Comparison of ENCODE assay signal across 21 mouse cellular contexts in genomic region chr9:118071337-118071736, GRCm38 (mm10). TPM values are rescaled to one million over a fixed set of nuclear protein-coding genes. Genes with fewer than 3 reads are reported as not detected.
DNase-seq lines count a peak whose midpoint lies in the region; ATAC-seq and TF ChIP-seq lines count a peak whose summit lies in the region.
"Had no signal": no experiment of that assay in that cellular context is flagged by ENCODE, and none has a peak within 500 bp of the region (broad histone marks: within the 10 kb centered on the region; RNA-seq: fewer than 3 reads in every experiment).

No protein-coding gene starts in this region.

- no peak for TF ChIP-seq RAD21 in MEL (IDR thresholded peaks at IDR 0.05; ENCODE audit: low read depth, low read length)

- H3K36me3 ChIP-seq in heart, embryonic 10.5 days = peaks cover 37% of the 10 kb centered on the region
- H3K36me3 ChIP-seq in MEL (ENCODE audit: control insufficient read depth in 1 of 2, insufficient read depth in 2 of 2, low read length in 2 of 2) = peaks cover 2 to 23% of the 10 kb centered on the region in 2 experiments

- 0 out of 2 replicates have a peak, but pooled peaks cover 2% of the 10 kb centered on the region for H3K79me2 ChIP-seq in MEL (ENCODE audit: control insufficient read depth, insufficient read depth, low read length, poor library complexity)

- H3K27ac ChIP-seq in heart, embryonic 10.5 days = no peak overlapping the region
- H3K27ac ChIP-seq in MEL (ENCODE audit: control insufficient read depth, low read depth, low read length) = peak overlapping the region; percentile 58
- H3K27ac ChIP-seq: embryonic facial prominence, embryonic 15.5 days; forebrain, embryonic 10.5 days; gastrocnemius, adult 2 months; heart, embryonic 15.5 days; hindbrain, embryonic 13.5 days; hindbrain, postnatal 0 days had no signal

- no peaks in the 10 kb centered on the region for H3K27me3 ChIP-seq in heart, embryonic 10.5 days (ENCODE audit: insufficient read depth, poor library complexity, severe bottlenecking)
- H3K27me3 ChIP-seq in MEL (ENCODE audit: control insufficient read depth in 1 of 2, insufficient read depth in 2 of 2, low read length in 2 of 2) = no peaks in the 10 kb centered on the region
- H3K27me3 ChIP-seq: CH12.LX; embryonic facial prominence, embryonic 15.5 days; heart, embryonic 15.5 days; hindbrain, embryonic 13.5 days had no signal

- peaks cover 3% of the 10 kb centered on the region; the same call in 1 of the 2 replicates for H3K4me1 ChIP-seq in heart, embryonic 10.5 days
- peaks cover 10 to 20% of the 10 kb centered on the region in 2 experiments for H3K4me1 ChIP-seq in MEL (ENCODE audit: control insufficient read depth in 1 of 2, insufficient read depth in 2 of 2, low read length in 2 of 2)
- H3K4me1 ChIP-seq: forebrain, embryonic 10.5 days; heart, embryonic 15.5 days; hindbrain, embryonic 13.5 days had no signal

- TF ChIP-seq POLR2A in MEL (IDR thresholded peaks at IDR 0.05; ENCODE audit: control insufficient read depth in 1 of 2, insufficient read depth in 1 of 2, low read depth in 1 of 2, low read length in 2 of 2, poor library complexity in 1 of 2) = no peak

- no peaks in the 10 kb centered on the region for H3K9me3 ChIP-seq in heart, embryonic 10.5 days
- no peaks in the 10 kb centered on the region for H3K9me3 ChIP-seq in MEL (replicated peaks; ENCODE audit: insufficient read depth, low read length)
- H3K9me3 ChIP-seq: embryonic facial prominence, embryonic 15.5 days; forebrain, embryonic 10.5 days; heart, embryonic 15.5 days; hindbrain, embryonic 13.5 days had no signal

- ATAC-seq in common myeloid progenitor, adult 5-6 weeks (replicated peaks; ENCODE audit: low read depth, poor library complexity, severe bottlenecking) = peak; percentile 55
- ATAC-seq in megakaryocyte-erythroid progenitor cell, adult 5-6 weeks (replicated peaks; ENCODE audit: low FRiP score, low TSS enrichment, poor library complexity, severe bottlenecking) = 0 out of 2 replicates have a peak, but pooled peaks have one; percentile 28
- ATAC-seq: forebrain, embryonic 14.5 days; hindbrain, postnatal 0 days had no signal

- DNase-seq in heart, adult 11 months = peak; percentile 69
- no peak for DNase-seq in heart, embryonic 10.5 days (ENCODE audit: low spot score)
- DNase-seq in MEL (ENCODE audit: low read depth, low spot score) = no peak
- DNase-seq in retina, embryonic 14.5 days (ENCODE audit: low spot score) = no peak
- DNase-seq: adrenal gland, adult 8-10 months; adrenal gland, postnatal 36 days; cerebellum, adult 9-10 months; embryo, embryonic 11 days; gastrocnemius, adult 2 months; gastrocnemius, postnatal 25 days; heart, adult 18-20 months; heart, postnatal 14 days had no signal

- no peak for TF ChIP-seq EP300 in MEL (IDR thresholded peaks at IDR 0.05; ENCODE audit: low read depth in 1 of 2, low read length in 2 of 2)

- no peak for TF ChIP-seq CTCF in MEL (IDR thresholded peaks at IDR 0.05 in 2 of 3, conservative IDR thresholded peaks at IDR 0.05 in 1 of 3; ENCODE audit: control insufficient read depth in 1 of 3, insufficient read depth in 1 of 3, low read depth in 2 of 3, low read length in 3 of 3, poor library complexity in 1 of 3, severe bottlenecking in 1 of 3)

- 0 out of 2 replicates have a peak overlapping the region, but pooled peaks have one; percentile 34 for H3K9ac ChIP-seq in MEL (ENCODE audit: control insufficient read depth, low read depth, low read length, poor library complexity, severe bottlenecking)
- H3K9ac ChIP-seq: embryonic facial prominence, embryonic 15.5 days; heart, embryonic 15.5 days; hindbrain, embryonic 13.5 days had no signal

- WGBS in heart, embryonic 10.5 days = 80% methylated on average over 3 of the region's 3 CpGs

- H3K4me3 ChIP-seq in heart, embryonic 10.5 days = no peak overlapping the region
- H3K4me3 ChIP-seq in MEL (ENCODE audit: control insufficient read depth in 1 of 2, insufficient read depth in 1 of 2, low read depth in 2 of 2, low read length in 2 of 2) = no peak overlapping the region
- H3K4me3 ChIP-seq: embryonic facial prominence, embryonic 15.5 days; forebrain, embryonic 10.5 days; gastrocnemius, adult 2 months; heart, embryonic 15.5 days; hindbrain, embryonic 13.5 days had no signal

TF ChIP-seq in MEL, 35 proteins besides CTCF, POLR2A, EP300 and RAD21:
- TF ChIP-seq SMC3 (IDR thresholded peaks at IDR 0.05; ENCODE audit: low read depth, low read length) (no peak), MYC (IDR thresholded peaks at IDR 0.05; ENCODE audit: low read depth, low read length) (no peak), GATA1 (IDR thresholded peaks at IDR 0.05; ENCODE audit: low read depth, low read length) (no peak), BHLHE40 (IDR thresholded peaks at IDR 0.05; ENCODE audit: borderline replicate concordance, low read depth, low read length) (no peak), KAT2A (conservative IDR thresholded peaks at IDR 0.05; ENCODE audit: low read depth, low read length) (no peak), ZKSCAN1 (IDR thresholded peaks at IDR 0.05; ENCODE audit: low read depth, low read length) (no peak), ZNF384 (IDR thresholded peaks at IDR 0.05; ENCODE audit: low read depth, low read length) (no peak), ETS1 (IDR thresholded peaks at IDR 0.05; ENCODE audit: low read depth, low read length) (no peak), ZMIZ1 (IDR thresholded peaks at IDR 0.05; ENCODE audit: low read depth, low read length) (no peak), NRF1 (IDR thresholded peaks at IDR 0.05; ENCODE audit: insufficient read depth, low read depth, low read length, poor library complexity, severe bottlenecking) (no peak), MEF2A (IDR thresholded peaks at IDR 0.05; ENCODE audit: extremely low read depth, insufficient replicate concordance, low read depth, low read length, poor library complexity, severe bottlenecking) (no peak), POLR2AphosphoS5 (IDR thresholded peaks at IDR 0.05; ENCODE audit: borderline replicate concordance, low read depth, low read length) (no peak), TCF12 (IDR thresholded peaks at IDR 0.05; ENCODE audit: low read depth, low read length) (no peak), E2F4 (IDR thresholded peaks at IDR 0.05; ENCODE audit: borderline replicate concordance, low read depth, low read length) (no peak), RCOR1 (IDR thresholded peaks at IDR 0.05; ENCODE audit: low read depth, low read length) (no peak), POLR2AphosphoS2 (IDR thresholded peaks at IDR 0.05; ENCODE audit: low read length) (no peak), USF1 (IDR thresholded peaks at IDR 0.05; ENCODE audit: low read depth, low read length) (no peak), TAL1 (IDR thresholded peaks at IDR 0.05; ENCODE audit: low read length) (no peak), JUND (IDR thresholded peaks at IDR 0.05; ENCODE audit: low read depth, low read length) (no peak), CHD1 (IDR thresholded peaks at IDR 0.05; ENCODE audit: low read depth, low read length) (no peak)

RNA-seq across cellular contexts. Expression of gene Azi2, which starts 31.0 kb away (rescaled TPM):
- 68.5 and 69.0 TPM in 2 replicates for polyA plus RNA-seq in heart, embryonic 10.5 days (2016; fragmentation: Nextera tagmentation; extraction: Ambion mirVana)
- total RNA-seq in MEL (2012; rRNA removed) = 58.0 and 60.7 TPM in 2 replicates
- 100 to 1,000 TPM in 1 of 2 experiments, 10 to 100 TPM in 1; 51.8 to 546 TPM for polyA plus RNA-seq in MEL (2012; ENCODE audit: insufficient read depth in 1 of 2, insufficient read length in 2 of 2, low read depth in 1 of 2, low replicate concordance in 2 of 2, missing spikeins in 1 of 2)
- 54.8 and 55.5 TPM in 2 replicates for total RNA-seq in common myeloid progenitor, adult 5-6 weeks (2017)
- total RNA-seq in megakaryocyte-erythroid progenitor cell, adult 5-6 weeks (2014; fragmentation: Nextera tagmentation) = 66.4 and 66.9 TPM in 2 replicates
- total RNA-seq in megakaryocyte-erythroid progenitor cell, adult 5-6 weeks (2017) = 59.5 and 87.3 TPM in 2 replicates
